ENCODE assay signal across 10 mouse cellular contexts in genomic region chr3:88010634-88011265, GRCm38 (mm10). TPM values are rescaled to one million over a fixed set of nuclear protein-coding genes. Genes with fewer than 3 reads are reported as not detected.
A peak's percentile ranks its signal among the peaks of the same experiment; 100 is the strongest.
DNase-seq lines count a peak whose midpoint lies in the region; ATAC-seq and TF ChIP-seq lines count a peak whose summit lies in the region.
"Had no signal": no experiment of that assay in that cellular context is flagged by ENCODE, and none has a peak within 500 bp of the region (broad histone marks: within the 10 kb centered on the region; RNA-seq: fewer than 3 reads in every experiment).

No protein-coding gene starts in this region.

- TF ChIP-seq CTCF in MEL (IDR thresholded peaks at IDR 0.05 in 2 of 3, conservative IDR thresholded peaks at IDR 0.05 in 1 of 3; ENCODE audit: control insufficient read depth in 1 of 3, insufficient read depth in 1 of 3, low read depth in 2 of 3, low read length in 3 of 3, poor library complexity in 1 of 3, severe bottlenecking in 1 of 3) = peak; percentile 58 to 77 (median 68)

- peak; percentile 50 for TF ChIP-seq RAD21 in MEL (IDR thresholded peaks at IDR 0.05; ENCODE audit: low read depth, low read length)

- DNase-seq in hindbrain, embryonic 14.5 days (ENCODE audit: low spot score) = peak; percentile 24
- peak; percentile 78 for DNase-seq in A20 (ENCODE audit: low read depth, low spot score)
- peak; percentile 76 for DNase-seq in MEL (ENCODE audit: low read depth, low spot score)
- peak; percentile 40 to 68 for DNase-seq in kidney, postnatal 36 days
- DNase-seq in urinary bladder, postnatal 14 days (ENCODE audit: low spot score) = no peak
- DNase-seq in urinary bladder, postnatal 4 days (ENCODE audit: low spot score in 2 of 2) = no peak

- no peaks in the 10 kb centered on the region for H3K79me2 ChIP-seq in MEL (ENCODE audit: control insufficient read depth, insufficient read depth, low read length, poor library complexity)

- H3K9me3 ChIP-seq in hindbrain, embryonic 14.5 days (ENCODE audit: control insufficient read depth, low read length) = no peaks in the 10 kb centered on the region
- H3K9me3 ChIP-seq in hindbrain, embryonic 16.5 days (ENCODE audit: control insufficient read depth, low read length) = no peaks in the 10 kb centered on the region
- H3K9me3 ChIP-seq in MEL (replicated peaks; ENCODE audit: insufficient read depth, low read length) = no peaks in the 10 kb centered on the region
- no peaks in the 10 kb centered on the region for H3K9me3 ChIP-seq in midbrain, embryonic 15.5 days
- H3K9me3 ChIP-seq: heart, embryonic 15.5 days had no signal

- H3K27me3 ChIP-seq in hindbrain, embryonic 14.5 days (ENCODE audit: control insufficient read depth, insufficient read depth, low read length) = no peaks in the 10 kb centered on the region
- H3K27me3 ChIP-seq in hindbrain, embryonic 16.5 days (replicated peaks; ENCODE audit: control insufficient read depth, insufficient read depth, low read length) = no peaks in the 10 kb centered on the region
- peaks cover 0 to 3% of the 10 kb centered on the region in 2 experiments; a peak in 2 of 4 replicates for H3K27me3 ChIP-seq in MEL (ENCODE audit: control insufficient read depth in 1 of 2, insufficient read depth in 2 of 2, low read length in 2 of 2)
- H3K27me3 ChIP-seq in midbrain, embryonic 15.5 days (replicated peaks) = peaks cover 10% of the 10 kb centered on the region

- ATAC-seq in hindbrain, embryonic 14.5 days (ENCODE audit: low FRiP score) = no peak
- no peak for ATAC-seq in hindbrain, embryonic 16.5 days
- no peak for ATAC-seq in midbrain, embryonic 15.5 days (replicated peaks)

- no peak overlapping the region for H3K4me2 ChIP-seq in hindbrain, embryonic 14.5 days (replicated peaks)
- H3K4me2 ChIP-seq in hindbrain, embryonic 16.5 days (ENCODE audit: low read length) = no peak overlapping the region
- no peak overlapping the region for H3K4me2 ChIP-seq in midbrain, embryonic 15.5 days
- H3K4me2 ChIP-seq: heart, embryonic 15.5 days had no signal

- TF ChIP-seq EP300 in MEL (IDR thresholded peaks at IDR 0.05; ENCODE audit: low read depth in 1 of 2, low read length in 2 of 2) = no peak

- TF ChIP-seq POLR2A in MEL (IDR thresholded peaks at IDR 0.05; ENCODE audit: control insufficient read depth in 1 of 2, insufficient read depth in 1 of 2, low read depth in 1 of 2, low read length in 2 of 2, poor library complexity in 1 of 2) = no peak

- no peaks in the 10 kb centered on the region for H3K36me3 ChIP-seq in hindbrain, embryonic 14.5 days (replicated peaks; ENCODE audit: control insufficient read depth, insufficient read depth)
- H3K36me3 ChIP-seq in hindbrain, embryonic 16.5 days (ENCODE audit: control insufficient read depth, insufficient read depth, low read length) = no peaks in the 10 kb centered on the region
- H3K36me3 ChIP-seq in MEL (ENCODE audit: control insufficient read depth in 1 of 2, insufficient read depth in 2 of 2, low read length in 2 of 2) = no peaks in the 10 kb centered on the region
- H3K36me3 ChIP-seq in midbrain, embryonic 15.5 days (replicated peaks) = no peaks in the 10 kb centered on the region
- H3K36me3 ChIP-seq: heart, embryonic 15.5 days had no signal

- no peak overlapping the region for H3K4me3 ChIP-seq in hindbrain, embryonic 14.5 days (replicated peaks; ENCODE audit: low read length)
- no peak overlapping the region for H3K4me3 ChIP-seq in hindbrain, embryonic 16.5 days (ENCODE audit: low read length)
- H3K4me3 ChIP-seq in MEL (ENCODE audit: control insufficient read depth in 1 of 2, insufficient read depth in 1 of 2, low read depth in 2 of 2, low read length in 2 of 2) = no peak overlapping the region
- no peak overlapping the region for H3K4me3 ChIP-seq in midbrain, embryonic 15.5 days
- H3K4me3 ChIP-seq: heart, embryonic 15.5 days had no signal

- no peaks in the 10 kb centered on the region for H3K4me1 ChIP-seq in hindbrain, embryonic 14.5 days (replicated peaks; ENCODE audit: control insufficient read depth, insufficient read depth, low read length)
- H3K4me1 ChIP-seq in hindbrain, embryonic 16.5 days (ENCODE audit: control insufficient read depth, insufficient read depth, low read depth, low read length) = no peaks in the 10 kb centered on the region
- H3K4me1 ChIP-seq in MEL (ENCODE audit: control insufficient read depth in 1 of 2, insufficient read depth in 2 of 2, low read length in 2 of 2) = no peaks in the 10 kb centered on the region
- H3K4me1 ChIP-seq in midbrain, embryonic 15.5 days = no peaks in the 10 kb centered on the region

- no peak overlapping the region for H3K9ac ChIP-seq in hindbrain, embryonic 14.5 days
- H3K9ac ChIP-seq in hindbrain, embryonic 16.5 days (ENCODE audit: low read depth, low read length) = no peak overlapping the region
- H3K9ac ChIP-seq in MEL (ENCODE audit: control insufficient read depth, low read depth, low read length, poor library complexity, severe bottlenecking) = no peak overlapping the region
- no peak overlapping the region for H3K9ac ChIP-seq in midbrain, embryonic 15.5 days
- H3K9ac ChIP-seq: heart, embryonic 15.5 days had no signal

- WGBS in hindbrain, embryonic 14.5 days = 9% methylated on average over 6 of the region's 6 CpGs
- 10% methylated on average over 6 of the region's 6 CpGs for WGBS in hindbrain, embryonic 16.5 days
- 11% methylated on average over 6 of the region's 6 CpGs for WGBS in midbrain, embryonic 15.5 days

- no peak overlapping the region for H3K27ac ChIP-seq in hindbrain, embryonic 14.5 days
- H3K27ac ChIP-seq in hindbrain, embryonic 16.5 days (ENCODE audit: low read depth, low read length) = no peak overlapping the region
- no peak overlapping the region for H3K27ac ChIP-seq in MEL (ENCODE audit: control insufficient read depth, low read depth, low read length)
- no peak overlapping the region for H3K27ac ChIP-seq in midbrain, embryonic 15.5 days
- H3K27ac ChIP-seq: heart, embryonic 15.5 days had no signal

TF ChIP-seq in MEL, 35 proteins besides CTCF, POLR2A, EP300 and RAD21:
- TF ChIP-seq USF1 (IDR thresholded peaks at IDR 0.05; ENCODE audit: low read depth, low read length) (no peak), SMC3 (IDR thresholded peaks at IDR 0.05; ENCODE audit: low read depth, low read length) (peak; percentile 54), GATA1 (IDR thresholded peaks at IDR 0.05; ENCODE audit: low read depth, low read length) (peak; percentile 24; the same call in 1 of the 2 replicates), ZC3H11A (IDR thresholded peaks at IDR 0.05; ENCODE audit: low read depth, low read length) (peak; percentile 41; the same call in 1 of the 2 replicates), ZMIZ1 (IDR thresholded peaks at IDR 0.05; ENCODE audit: low read depth, low read length) (no peak)

RNA-seq across cellular contexts. Expression of gene Bcan, which starts 10.7 kb away (rescaled TPM):
- 89.1 and 99.3 TPM in 2 replicates for polyA plus RNA-seq in hindbrain, embryonic 14.5 days (2014; fragmentation: Nextera tagmentation; extraction: Ambion mirVana)
- 150 and 186 TPM in 2 replicates for polyA plus RNA-seq in hindbrain, embryonic 16.5 days (2015; fragmentation: Nextera tagmentation; extraction: Ambion mirVana)
- not detected in 2 replicates for total RNA-seq in MEL (2012; rRNA removed)
- not detected for polyA plus RNA-seq in MEL (2012; ENCODE audit: insufficient read depth in 1 of 2, insufficient read length in 2 of 2, low read depth in 1 of 2, low replicate concordance in 2 of 2, missing spikeins in 1 of 2)
- 53.4 and 62.8 TPM in 2 replicates for polyA plus RNA-seq in midbrain, embryonic 15.5 days (2015; fragmentation: Nextera tagmentation; extraction: Ambion mirVana)
- total RNA-seq: megakaryocyte, adult 5-6 weeks had no signal

RNA-seq across cellular contexts. Expression of gene Hapln2, which starts 16.6 kb away (rescaled TPM):
- polyA plus RNA-seq in hindbrain, embryonic 14.5 days (2014; fragmentation: Nextera tagmentation; extraction: Ambion mirVana) = 0.41 and 0.67 TPM in 2 replicates
- 0.30 and 0.66 TPM in 2 replicates for polyA plus RNA-seq in hindbrain, embryonic 16.5 days (2015; fragmentation: Nextera tagmentation; extraction: Ambion mirVana)
- total RNA-seq in MEL (2012; rRNA removed) = not detected in 2 replicates
- polyA plus RNA-seq in MEL (2012; ENCODE audit: insufficient read depth in 1 of 2, insufficient read length in 2 of 2, low read depth in 1 of 2, low replicate concordance in 2 of 2, missing spikeins in 1 of 2) = not detected
- 0.71 and 0.82 TPM in 2 replicates for polyA plus RNA-seq in midbrain, embryonic 15.5 days (2015; fragmentation: Nextera tagmentation; extraction: Ambion mirVana)
- total RNA-seq: megakaryocyte, adult 5-6 weeks had no signal

RNA-seq across cellular contexts. Expression of gene Gpatch4, which starts 32.2 kb away (rescaled TPM):
- 29.8 and 30.4 TPM in 2 replicates for polyA plus RNA-seq in hindbrain, embryonic 14.5 days (2014; fragmentation: Nextera tagmentation; extraction: Ambion mirVana)
- polyA plus RNA-seq in hindbrain, embryonic 16.5 days (2015; fragmentation: Nextera tagmentation; extraction: Ambion mirVana) = 34.9 and 35.8 TPM in 2 replicates
- 76.6 and 105 TPM in 2 replicates for total RNA-seq in MEL (2012; rRNA removed)
- polyA plus RNA-seq in MEL (2012; ENCODE audit: insufficient read depth in 1 of 2, insufficient read length in 2 of 2, low read depth in 1 of 2, low replicate concordance in 2 of 2, missing spikeins in 1 of 2) = 100 to 1,000 TPM; 135 to 240 TPM
- 32.0 and 35.3 TPM in 2 replicates for polyA plus RNA-seq in midbrain, embryonic 15.5 days (2015; fragmentation: Nextera tagmentation; extraction: Ambion mirVana)

RNA-seq across cellular contexts. Expression of gene Nes, which starts 39.9 kb away (rescaled TPM):
- polyA plus RNA-seq in hindbrain, embryonic 14.5 days (2014; fragmentation: Nextera tagmentation; extraction: Ambion mirVana) = 20.5 and 20.7 TPM in 2 replicates
- 15.6 and 20.2 TPM in 2 replicates for polyA plus RNA-seq in hindbrain, embryonic 16.5 days (2015; fragmentation: Nextera tagmentation; extraction: Ambion mirVana)
- not detected in 2 replicates for total RNA-seq in MEL (2012; rRNA removed)
- under 1 TPM in 1 of 2 experiments, not detected in 1; 0.01 TPM for polyA plus RNA-seq in MEL (2012; ENCODE audit: insufficient read depth in 1 of 2, insufficient read length in 2 of 2, low read depth in 1 of 2, low replicate concordance in 2 of 2, missing spikeins in 1 of 2)
- 33.0 and 40.7 TPM in 2 replicates for polyA plus RNA-seq in midbrain, embryonic 15.5 days (2015; fragmentation: Nextera tagmentation; extraction: Ambion mirVana)
- total RNA-seq: megakaryocyte, adult 5-6 weeks had no signal

RNA-seq across cellular contexts. Expression of gene Naxe, which starts 47.5 kb away (rescaled TPM):
- polyA plus RNA-seq in hindbrain, embryonic 14.5 days (2014; fragmentation: Nextera tagmentation; extraction: Ambion mirVana) = 152 and 167 TPM in 2 replicates
- polyA plus RNA-seq in hindbrain, embryonic 16.5 days (2015; fragmentation: Nextera tagmentation; extraction: Ambion mirVana) = 158 and 170 TPM in 2 replicates
- total RNA-seq in MEL (2012; rRNA removed) = 114 TPM in 2 replicates
- polyA plus RNA-seq in MEL (2012; ENCODE audit: insufficient read depth in 1 of 2, insufficient read length in 2 of 2, low read depth in 1 of 2, low replicate concordance in 2 of 2, missing spikeins in 1 of 2) = 100 to 1,000 TPM; 165 to 182 TPM
- polyA plus RNA-seq in midbrain, embryonic 15.5 days (2015; fragmentation: Nextera tagmentation; extraction: Ambion mirVana) = 158 and 159 TPM in 2 replicates

Comparison
In these comparisons a context has a peak if more than half of its experiments do, and no peak if none do; other contexts are left out.
1. DNase-seq: peak in hindbrain, embryonic 14.5 days (single experiment), A20 (single experiment), MEL (single experiment) and kidney, postnatal 36 days (2 of 2); none in urinary bladder, postnatal 14 days (single experiment) and urinary bladder, postnatal 4 days (0 of 2).
2. RNA of gene Bcan, which starts 10.7 kb away (polyA plus RNA-seq): 150 to 186 TPM in hindbrain, embryonic 16.5 days, 89.1 to 99.3 TPM in hindbrain, embryonic 14.5 days and 53.4 to 62.8 TPM in midbrain, embryonic 15.5 days; not detected in MEL; every median in the first group is over 10 times any median in the second.